Mouse (Mus musculus): ENCODE data around the gene Iqcf6.

GRCm38 (mm10) chr9:106673860-106674259 is 47.5 kb downstream of the Iqcf6 start:
- TF ChIP-seq CTCF (IDR thresholded peaks at IDR 0.05; ENCODE audit: low read depth) (no peak), EP300 (IDR thresholded peaks at IDR 0.05; ENCODE audit: low read depth) (no peak)
